Mouse (Mus musculus): ENCODE data around the gene Zfp512b. TPM values are rescaled to one million over a fixed set of nuclear protein-coding genes. Genes with fewer than 3 reads are reported as not detected.

The Zfp512b gene
- polyA plus RNA-seq, 1 experiment: 9.8 TPM

GRCm38 (mm10) chr2:181583460-181584257 is 8.9 kb downstream of the Zfp512b start:
- TF ChIP-seq USF1 (IDR thresholded peaks at IDR 0.05; ENCODE audit: low read depth) (no peak), MYOG (IDR thresholded peaks at IDR 0.05; ENCODE audit: control insufficient read depth, extremely low read depth, insufficient read length) (no peak), CEBPB (IDR thresholded peaks at IDR 0.05; ENCODE audit: low read depth) (no peak), FOSL1 (IDR thresholded peaks at IDR 0.05; ENCODE audit: insufficient read depth, low read length, poor library complexity, severe bottlenecking) (no peak), CTCF (IDR thresholded peaks at IDR 0.05; ENCODE audit: control insufficient read depth, insufficient read depth, insufficient read length) (no peak), MYOD1 (IDR thresholded peaks at IDR 0.05; ENCODE audit: control insufficient read depth, insufficient read length, low read depth) (no peak), MAX (IDR thresholded peaks at IDR 0.05) (no peak)
- H3K79me3 ChIP-seq (ENCODE audit: low read depth): peaks cover 1% of the 10 kb centered on the region
- H3ac ChIP-seq (ENCODE audit: control insufficient read depth, insufficient read length, low read depth): no peak overlapping the region
- H3K36me3 ChIP-seq (ENCODE audit: control insufficient read depth, insufficient read depth): peaks cover 30% of the 10 kb centered on the region
- no peaks in the 10 kb centered on the region for H3K27me3 ChIP-seq (ENCODE audit: control insufficient read depth, insufficient read depth, insufficient read length)
- no peak overlapping the region for H3K4me3 ChIP-seq (ENCODE audit: insufficient read depth, poor library complexity, severe bottlenecking)
- peaks cover 9% of the 10 kb centered on the region for H3K79me2 ChIP-seq (ENCODE audit: control insufficient read depth, insufficient read depth)

DNA sequence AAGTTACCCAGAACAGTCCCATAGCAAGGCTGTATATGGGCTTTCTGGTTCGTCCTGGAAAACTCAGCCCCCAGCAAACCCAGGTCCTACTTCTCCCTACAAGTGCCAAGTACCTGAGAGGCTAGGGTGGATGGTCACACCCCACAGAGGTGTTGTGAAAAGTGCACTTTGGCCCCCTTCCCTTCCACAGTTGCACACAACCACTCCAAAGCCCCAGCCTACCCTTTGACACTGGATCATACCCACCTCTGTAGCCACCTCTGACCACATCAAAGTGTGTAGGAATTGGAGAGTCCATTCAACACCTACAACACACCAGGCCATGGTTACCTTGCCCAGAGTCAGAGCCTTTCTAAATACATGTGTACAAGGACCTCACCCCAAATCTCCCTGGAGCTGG is 9.7 kb downstream of the Zfp512b start:
- Histone ChIP-seq H3K79me3 (ENCODE audit: low read depth) (peaks cover 1% of the 10 kb centered on the region), H3ac (ENCODE audit: control insufficient read depth, insufficient read length, low read depth) (no peak overlapping the region), H3K36me3 (ENCODE audit: control insufficient read depth, insufficient read depth) (peaks cover 28% of the 10 kb centered on the region), H3K79me2 (ENCODE audit: control insufficient read depth, insufficient read depth) (peaks cover 9% of the 10 kb centered on the region), H3K27me3 (ENCODE audit: control insufficient read depth, insufficient read depth, insufficient read length) (no peaks in the 10 kb centered on the region), H3K4me3 (ENCODE audit: insufficient read depth, poor library complexity, severe bottlenecking) (no peak overlapping the region)
- TF ChIP-seq MYOG (IDR thresholded peaks at IDR 0.05; ENCODE audit: control insufficient read depth, extremely low read depth, insufficient read length) (no peak), CEBPB (IDR thresholded peaks at IDR 0.05; ENCODE audit: low read depth) (no peak), MYOD1 (IDR thresholded peaks at IDR 0.05; ENCODE audit: control insufficient read depth, insufficient read length, low read depth) (no peak), MAX (IDR thresholded peaks at IDR 0.05) (no peak), CTCF (IDR thresholded peaks at IDR 0.05; ENCODE audit: control insufficient read depth, insufficient read depth, insufficient read length) (no peak), USF1 (IDR thresholded peaks at IDR 0.05; ENCODE audit: low read depth) (no peak), FOSL1 (IDR thresholded peaks at IDR 0.05; ENCODE audit: insufficient read depth, low read length, poor library complexity, severe bottlenecking) (no peak)

DNA sequence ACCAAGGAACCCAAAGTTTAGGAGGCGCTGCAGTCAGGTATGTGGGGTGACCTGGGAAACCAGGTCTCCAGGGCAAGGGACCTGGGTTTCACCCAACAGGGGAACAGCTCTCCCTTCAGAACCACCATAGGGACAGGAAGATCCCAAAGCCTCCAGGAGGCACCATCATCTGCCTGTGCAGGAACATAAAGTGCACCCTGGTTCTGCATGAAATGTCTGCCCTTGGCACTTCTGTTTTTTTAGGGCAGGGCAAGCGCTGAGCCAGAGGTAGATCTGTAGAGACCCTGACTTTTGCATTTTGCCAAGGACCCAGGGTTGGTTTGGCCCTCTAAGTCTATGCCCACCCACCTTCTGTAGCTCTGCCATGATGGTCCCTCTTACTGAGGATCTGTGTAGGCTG is 10.2 kb downstream of the Zfp512b start:
- no peak overlapping the region for H3ac ChIP-seq (ENCODE audit: control insufficient read depth, insufficient read length, low read depth)
- H3K79me3 ChIP-seq (ENCODE audit: low read depth): peaks cover 1% of the 10 kb centered on the region
- H3K4me3 ChIP-seq (ENCODE audit: insufficient read depth, poor library complexity, severe bottlenecking): no peak overlapping the region
- TF ChIP-seq FOSL1 (IDR thresholded peaks at IDR 0.05; ENCODE audit: insufficient read depth, low read length, poor library complexity, severe bottlenecking) (no peak), MYOD1 (IDR thresholded peaks at IDR 0.05; ENCODE audit: control insufficient read depth, insufficient read length, low read depth) (no peak), MYOG (IDR thresholded peaks at IDR 0.05; ENCODE audit: control insufficient read depth, extremely low read depth, insufficient read length) (no peak), USF1 (IDR thresholded peaks at IDR 0.05; ENCODE audit: low read depth) (no peak), CTCF (IDR thresholded peaks at IDR 0.05; ENCODE audit: control insufficient read depth, insufficient read depth, insufficient read length) (no peak), CEBPB (IDR thresholded peaks at IDR 0.05; ENCODE audit: low read depth) (no peak), MAX (IDR thresholded peaks at IDR 0.05) (no peak)
- peaks cover 9% of the 10 kb centered on the region for H3K79me2 ChIP-seq (ENCODE audit: control insufficient read depth, insufficient read depth)
- H3K36me3 ChIP-seq (ENCODE audit: control insufficient read depth, insufficient read depth): peaks cover 24% of the 10 kb centered on the region
- H3K27me3 ChIP-seq (ENCODE audit: control insufficient read depth, insufficient read depth, insufficient read length): no peaks in the 10 kb centered on the region

DNA sequence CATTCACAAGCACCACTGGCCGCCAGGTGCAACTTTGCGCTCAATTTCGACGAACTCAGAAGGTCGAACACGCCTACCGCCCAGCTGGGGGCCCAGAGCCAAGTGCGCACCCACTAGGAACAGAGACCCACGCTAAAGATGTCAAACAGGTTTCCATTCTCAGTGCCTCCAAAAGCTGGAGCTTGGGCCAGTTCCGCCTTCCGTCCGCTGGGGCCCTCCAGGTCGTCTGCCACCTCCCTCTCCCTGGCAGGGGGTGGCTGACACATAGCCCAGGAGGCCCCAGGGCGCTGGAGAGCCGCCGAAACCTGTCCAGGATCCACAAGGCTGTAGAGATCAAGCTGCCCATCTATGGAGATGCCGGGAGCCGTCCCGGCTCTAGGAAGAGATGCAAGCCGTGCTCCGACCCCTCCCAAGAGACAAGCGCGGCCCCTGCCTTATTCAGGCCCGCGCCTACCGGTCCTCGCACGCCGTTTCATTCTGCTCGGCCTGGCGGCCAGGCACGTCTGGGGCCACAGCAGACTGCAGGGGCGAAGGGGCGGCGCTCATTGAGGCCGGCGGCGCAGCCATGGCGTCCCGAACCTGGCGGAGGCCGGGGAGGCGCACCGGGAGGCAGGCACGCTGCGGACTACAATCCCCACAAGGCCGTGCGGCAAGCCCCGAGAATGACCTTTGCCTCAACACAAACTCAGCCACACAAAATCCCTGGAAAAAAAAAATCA is 11.0 kb downstream of the Zfp512b start:
- H3ac ChIP-seq (ENCODE audit: control insufficient read depth, insufficient read length, low read depth): peak overlapping the region; percentile 98
- H3K79me3 ChIP-seq (ENCODE audit: low read depth): peaks cover 1% of the 10 kb centered on the region
- TF ChIP-seq FOSL1 (IDR thresholded peaks at IDR 0.05; ENCODE audit: insufficient read depth, low read length, poor library complexity, severe bottlenecking) (no peak), CEBPB (IDR thresholded peaks at IDR 0.05; ENCODE audit: low read depth) (no peak), MYOD1 (IDR thresholded peaks at IDR 0.05; ENCODE audit: control insufficient read depth, insufficient read length, low read depth) (no peak), CTCF (IDR thresholded peaks at IDR 0.05; ENCODE audit: control insufficient read depth, insufficient read depth, insufficient read length) (no peak), MAX (IDR thresholded peaks at IDR 0.05) (no peak), MYOG (IDR thresholded peaks at IDR 0.05; ENCODE audit: control insufficient read depth, extremely low read depth, insufficient read length) (no peak), USF1 (IDR thresholded peaks at IDR 0.05; ENCODE audit: low read depth) (no peak)
- H3K36me3 ChIP-seq (ENCODE audit: control insufficient read depth, insufficient read depth): peaks cover 18% of the 10 kb centered on the region
- H3K79me2 ChIP-seq (ENCODE audit: control insufficient read depth, insufficient read depth): peaks cover 9% of the 10 kb centered on the region
- no peaks in the 10 kb centered on the region for H3K27me3 ChIP-seq (ENCODE audit: control insufficient read depth, insufficient read depth, insufficient read length)
- H3K4me3 ChIP-seq (ENCODE audit: insufficient read depth, poor library complexity, severe bottlenecking): peak overlapping the region; percentile 73

DNA sequence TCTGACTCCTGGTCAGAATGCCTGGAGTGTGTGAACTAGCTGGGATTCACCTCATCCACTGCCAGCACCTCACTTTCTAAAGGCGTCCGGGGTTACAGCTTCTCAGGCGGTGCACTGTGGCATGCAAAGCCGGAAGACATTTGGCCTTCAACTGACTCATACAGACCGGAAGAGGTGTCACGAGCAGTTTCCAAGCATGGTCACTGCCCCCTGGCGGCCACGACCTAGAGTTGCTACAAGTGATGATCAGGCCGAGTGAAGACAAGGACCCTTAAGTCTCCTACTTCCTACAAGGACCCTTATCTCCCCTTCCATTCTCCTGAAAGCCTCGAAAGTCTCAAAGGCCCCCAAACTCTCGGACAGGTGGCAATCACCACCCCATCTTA is 11.6 kb downstream of the Zfp512b start:
- Histone ChIP-seq H3K27me3 (ENCODE audit: control insufficient read depth, insufficient read depth, insufficient read length) (no peaks in the 10 kb centered on the region), H3K4me3 (ENCODE audit: insufficient read depth, poor library complexity, severe bottlenecking) (peak overlapping the region; percentile 73), H3K79me2 (ENCODE audit: control insufficient read depth, insufficient read depth) (peaks cover 9% of the 10 kb centered on the region), H3K79me3 (ENCODE audit: low read depth) (peaks cover 1% of the 10 kb centered on the region), H3ac (ENCODE audit: control insufficient read depth, insufficient read length, low read depth) (peak overlapping the region; percentile 98), H3K36me3 (ENCODE audit: control insufficient read depth, insufficient read depth) (peaks cover 12% of the 10 kb centered on the region)
- TF ChIP-seq MAX (IDR thresholded peaks at IDR 0.05) (peak; percentile 91), CTCF (IDR thresholded peaks at IDR 0.05; ENCODE audit: control insufficient read depth, insufficient read depth, insufficient read length) (peak; percentile 83), MYOG (IDR thresholded peaks at IDR 0.05; ENCODE audit: control insufficient read depth, extremely low read depth, insufficient read length) (no peak), FOSL1 (IDR thresholded peaks at IDR 0.05; ENCODE audit: insufficient read depth, low read length, poor library complexity, severe bottlenecking) (peak; percentile 61), MYOD1 (IDR thresholded peaks at IDR 0.05; ENCODE audit: control insufficient read depth, insufficient read length, low read depth) (no peak), CEBPB (IDR thresholded peaks at IDR 0.05; ENCODE audit: low read depth) (no peak), USF1 (IDR thresholded peaks at IDR 0.05; ENCODE audit: low read depth) (peak; percentile 59)
